Mouse (Mus musculus) gastrocnemius, adult 18-20 months (tissue): ENCODE data around the gene Ctcfl. TPM values are rescaled to one million over a fixed set of nuclear protein-coding genes. Genes with fewer than 3 reads are reported as not detected.
"Not testable (repeated sequence)": the region's sequence is repeated elsewhere in the genome, so short reads cannot be mapped to it uniquely, and the experiment has no call there.

ENCODE experiments used
- DNase-seq: peaks from one replicate; pipeline ENCODE4 v3.0.0; 2021; ENCODE audit warnings: low spot score
- total RNA-seq, 2 experiments: library from RNA; stranded (reverse); gene quantifications; 2 replicates each; pipeline ENCODE4 v1.2.3; 2021

The Ctcfl gene
- total RNA-seq, 2 experiments from 2014 or later: 0.07 to 0.19 TPM

- no peak for DNase-seq
These were observed 26.5 kb upstream of the Ctcfl start for GRCm38 (mm10) chr2:173145808-173146207.

DNA sequence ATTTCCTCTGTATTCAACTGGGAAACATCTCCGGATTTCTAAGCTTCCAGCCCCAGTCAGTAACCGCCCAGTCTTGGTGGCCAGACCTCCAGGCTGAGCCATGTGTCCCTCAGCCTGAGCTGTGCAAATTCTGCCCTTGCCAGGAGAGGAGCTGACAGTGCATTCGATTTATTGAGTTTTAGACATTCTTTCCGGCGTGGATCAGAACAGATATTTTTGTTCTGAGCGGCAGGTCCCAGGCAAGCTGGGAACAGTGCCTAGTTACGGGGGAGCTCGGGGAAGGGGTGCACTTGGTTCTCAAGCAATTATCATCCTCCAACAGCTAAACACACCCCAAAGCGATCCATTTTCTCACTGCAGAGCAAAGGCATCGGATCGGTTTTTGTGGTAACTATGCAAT is 24.3 kb upstream of the Ctcfl start:
- no peak for DNase-seq

DNA sequence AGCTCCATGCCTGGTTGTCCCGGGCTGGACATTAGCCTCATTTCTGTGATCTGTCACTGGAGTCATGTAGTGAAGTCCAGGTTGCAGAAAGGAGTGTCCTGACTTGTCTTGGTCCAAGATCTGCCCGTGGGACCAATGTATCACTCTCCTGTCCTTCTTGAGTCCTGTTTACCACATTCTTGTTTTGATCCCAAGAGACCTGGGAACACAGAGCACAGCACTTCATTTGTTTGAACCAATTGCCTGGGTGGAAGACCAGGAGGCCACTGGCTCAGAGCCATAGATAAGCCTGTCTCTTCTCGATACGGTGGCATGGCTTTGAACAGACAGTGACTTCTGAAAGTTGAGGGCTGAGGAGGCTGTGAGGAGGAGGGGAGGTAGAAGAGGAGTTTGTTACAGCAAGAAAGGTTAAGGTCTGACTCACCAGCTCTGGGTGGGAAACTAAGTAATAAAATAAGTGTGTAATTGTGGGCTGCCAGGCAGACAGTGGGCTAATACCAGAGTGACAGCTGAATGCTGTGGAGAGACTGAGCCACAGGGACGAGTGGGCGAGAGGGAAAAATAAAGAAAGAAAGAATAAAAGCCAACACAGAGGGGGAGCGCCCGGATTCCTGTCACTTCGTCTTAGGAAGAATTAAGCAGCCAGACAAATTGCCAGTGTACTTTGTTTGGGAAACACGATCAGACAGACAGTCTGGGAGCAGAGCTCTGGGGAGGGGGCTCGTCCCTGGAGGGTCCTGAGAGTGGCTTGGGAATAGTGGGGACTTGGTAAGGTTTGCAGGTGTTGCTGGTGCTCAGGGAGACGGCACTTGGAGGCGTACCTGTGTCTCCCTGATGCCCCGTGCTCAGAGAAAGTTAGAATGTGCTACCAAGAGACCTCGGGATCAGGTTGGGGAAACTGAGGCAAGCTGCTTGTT is 19.3 kb upstream of the Ctcfl start:
- no peak for DNase-seq

GRCm38 (mm10) chr2:173134695-173135094 is 15.4 kb upstream of the Ctcfl start:
- no peak for DNase-seq

DNA sequence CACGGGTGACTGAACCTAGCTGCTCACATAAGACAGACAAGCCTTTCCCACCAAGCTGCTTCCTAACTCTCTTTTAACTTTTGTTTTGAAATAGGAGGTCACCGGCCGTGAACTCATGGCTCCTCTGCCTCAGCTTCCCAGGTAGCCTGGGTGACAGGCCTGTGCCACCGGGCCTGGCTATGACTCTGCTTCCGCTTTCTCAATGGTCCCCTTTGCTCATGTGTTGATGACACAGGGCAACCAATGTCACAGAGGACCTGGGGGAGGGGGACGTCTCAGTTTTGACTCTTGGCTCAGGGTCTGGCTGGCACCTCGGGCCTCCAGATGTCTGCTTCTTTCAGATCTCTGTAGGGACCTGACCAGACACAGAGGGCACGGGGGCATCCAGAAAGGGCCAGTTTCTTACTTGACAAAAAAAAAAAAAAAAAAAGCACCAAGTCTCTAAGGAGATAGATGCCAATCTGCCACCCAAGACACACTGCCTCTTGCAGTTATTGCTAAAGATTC is 13.5 kb upstream of the Ctcfl start:
- DNase-seq: no peak

GRCm38 (mm10) chr2:173132262-173132661 is 12.9 kb upstream of the Ctcfl start:
- no peak for DNase-seq

DNA sequence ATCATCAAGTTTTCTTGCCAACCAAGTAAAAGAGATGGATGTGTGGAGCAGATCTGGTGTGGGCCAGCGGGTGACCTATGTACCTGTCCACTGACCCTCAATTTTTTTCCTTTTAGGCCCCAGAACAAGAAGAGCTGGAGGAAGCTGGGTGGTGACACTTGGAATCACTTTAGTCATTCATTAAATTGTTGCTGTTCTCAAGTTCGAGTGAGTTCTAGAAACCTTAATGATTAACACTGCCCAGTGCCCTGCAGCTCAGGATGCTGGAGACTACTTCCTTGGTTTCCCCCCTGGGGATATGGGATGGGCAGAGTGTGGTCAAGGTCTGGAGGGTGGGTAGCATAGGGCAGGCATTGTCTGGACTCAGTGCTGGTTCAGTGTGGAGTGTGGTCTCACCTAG is 9.8 kb upstream of the Ctcfl start:
- no peak for DNase-seq

GRCm38 (mm10) chr2:173126386-173126785 is 7.1 kb upstream of the Ctcfl start:
- no peak for DNase-seq

DNA sequence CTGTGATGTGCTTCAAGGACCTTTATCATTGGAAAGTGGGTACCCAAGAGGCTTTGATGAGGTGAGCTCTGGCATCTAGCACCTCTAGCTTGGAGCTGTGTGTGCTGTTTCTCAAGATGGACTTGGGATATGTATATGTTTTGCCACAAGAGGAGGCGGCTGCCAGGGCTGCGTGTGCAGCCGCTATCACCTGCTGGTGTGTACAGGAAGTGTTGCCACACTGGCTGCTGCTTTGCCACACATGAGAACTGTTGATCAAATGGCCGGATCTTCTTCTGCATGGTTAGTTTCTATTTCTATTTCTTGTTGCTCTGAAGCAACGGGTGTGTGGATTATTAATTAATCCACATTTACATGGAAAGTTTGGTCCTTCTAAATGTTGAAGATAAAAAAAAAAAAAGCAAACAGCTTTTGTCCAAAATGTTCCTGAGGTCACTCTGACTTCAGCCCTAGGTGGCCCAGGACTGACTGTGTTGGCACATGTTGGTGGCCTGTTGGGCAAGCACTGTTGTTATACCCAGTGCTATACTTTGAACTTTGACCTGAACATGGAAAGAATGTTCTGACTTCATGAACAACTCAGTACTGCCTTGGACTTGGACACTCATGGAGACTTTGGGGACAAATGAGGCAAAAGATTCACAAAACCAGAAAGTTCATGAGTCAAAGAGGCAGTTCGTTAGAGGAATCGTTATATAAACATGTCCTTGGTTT is 4.9 kb upstream of the Ctcfl start:
- no peak for DNase-seq

GRCm38 (mm10) chr2:173120117-173120516 is 792 bp upstream of the Ctcfl start:
- not testable (repeated sequence) for DNase-seq

DNA sequence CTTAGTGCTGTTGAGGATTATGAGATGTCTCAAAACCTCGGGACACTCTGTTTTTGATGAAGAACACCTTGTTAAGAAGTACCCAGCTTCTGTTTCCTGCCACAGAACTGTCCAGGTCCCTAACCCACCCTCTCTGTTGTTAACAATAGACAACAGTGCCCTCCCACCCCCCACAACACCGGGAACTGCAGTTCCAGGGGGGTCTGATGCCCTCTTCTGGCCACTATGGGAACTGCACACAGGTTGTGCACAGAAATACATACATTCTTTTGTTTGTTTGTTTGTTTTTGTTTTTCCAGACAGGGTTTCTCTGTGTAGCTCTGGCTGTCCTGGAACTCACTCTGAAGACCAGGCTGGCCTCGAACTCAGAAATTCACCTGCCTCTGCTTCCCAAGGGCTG is 5.5 kb downstream of the Ctcfl start:
- not testable (repeated sequence) for DNase-seq

- DNase-seq: no peak
These were observed 8.8 kb downstream of the Ctcfl start for GRCm38 (mm10) chr2:173110571-173110970.

- DNase-seq: no peak
These were observed 9.8 kb downstream of the Ctcfl start for GRCm38 (mm10) chr2:173109510-173109909.

DNA sequence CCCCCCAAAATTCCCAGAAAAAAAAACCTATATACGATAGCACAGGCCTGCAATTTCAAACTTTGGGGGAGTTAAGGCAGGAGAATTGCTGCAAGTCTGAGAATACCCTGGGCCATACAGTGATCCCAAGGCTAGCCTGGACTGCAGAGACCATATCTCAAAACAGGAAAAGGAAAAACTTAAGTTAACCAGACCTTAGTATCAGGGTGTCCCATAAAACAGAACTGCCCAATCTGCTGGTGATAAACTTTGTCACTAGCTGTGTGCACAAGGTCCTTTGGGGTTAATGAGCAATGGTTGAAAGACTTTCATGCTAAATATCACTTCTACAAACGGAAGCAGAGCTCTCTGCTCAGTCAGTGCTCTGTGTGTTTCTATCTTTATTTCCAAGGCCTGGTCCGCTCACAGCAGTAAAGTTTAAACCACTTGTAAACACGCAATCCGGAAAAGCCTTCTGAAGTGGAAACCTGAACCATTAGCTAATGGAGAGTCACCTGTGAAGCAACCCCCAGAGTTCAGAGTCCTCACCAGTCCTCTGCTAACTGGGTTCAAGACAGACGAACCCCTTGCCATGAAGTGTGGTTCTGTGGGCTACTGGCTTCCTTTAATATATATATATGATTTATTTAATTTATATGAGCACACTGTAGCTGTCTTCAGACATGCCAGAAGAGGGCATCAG is 10.7 kb downstream of the Ctcfl start:
- no peak for DNase-seq

DNA sequence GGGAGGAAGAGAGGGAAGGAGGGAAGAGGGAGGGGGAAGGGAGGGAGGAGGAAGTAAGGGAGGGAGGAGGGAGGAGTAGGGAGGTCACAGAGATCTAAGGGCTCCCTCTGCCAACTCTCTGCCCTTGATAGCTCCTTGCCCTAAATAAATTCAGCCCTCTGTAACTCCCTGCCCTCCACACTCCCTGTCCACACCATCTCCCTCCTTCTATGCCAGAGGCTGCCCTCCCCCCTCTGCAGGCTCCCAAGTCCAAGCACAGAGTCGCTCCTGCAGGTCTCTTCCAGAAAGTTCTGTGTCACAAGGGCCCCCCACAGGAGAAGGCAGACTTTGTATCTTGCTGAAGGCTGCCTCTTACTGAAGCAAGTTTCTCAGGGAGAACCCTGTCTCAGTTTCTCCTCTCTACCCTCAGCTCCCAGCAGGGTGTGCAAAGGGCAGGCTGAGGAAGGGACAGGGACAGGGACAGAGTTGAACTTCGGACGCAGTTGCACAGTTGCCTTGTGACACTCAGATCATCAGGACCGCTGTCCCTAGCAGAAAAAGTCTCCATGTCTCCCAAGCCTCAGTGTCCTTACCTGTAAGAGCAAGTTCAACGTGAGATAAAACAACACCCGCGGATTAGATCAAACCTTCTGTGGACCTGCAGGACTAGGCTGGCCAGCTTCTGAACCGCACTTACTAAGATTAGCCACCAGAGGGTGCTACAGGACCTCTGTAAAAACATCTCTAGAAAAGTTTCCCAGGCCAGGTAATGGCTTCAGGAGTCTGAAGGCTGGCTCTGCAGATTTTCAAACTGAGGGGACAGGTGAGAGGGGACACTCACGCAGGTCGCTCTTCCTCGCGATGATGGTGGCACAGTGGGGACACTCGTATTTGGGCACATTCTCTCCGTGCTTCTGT is 12.2 kb downstream of the Ctcfl start:
- DNase-seq: peak; percentile 67

GRCm38 (mm10) chr2:173106409-173106808 is 12.9 kb downstream of the Ctcfl start:
- DNase-seq: no peak

DNA sequence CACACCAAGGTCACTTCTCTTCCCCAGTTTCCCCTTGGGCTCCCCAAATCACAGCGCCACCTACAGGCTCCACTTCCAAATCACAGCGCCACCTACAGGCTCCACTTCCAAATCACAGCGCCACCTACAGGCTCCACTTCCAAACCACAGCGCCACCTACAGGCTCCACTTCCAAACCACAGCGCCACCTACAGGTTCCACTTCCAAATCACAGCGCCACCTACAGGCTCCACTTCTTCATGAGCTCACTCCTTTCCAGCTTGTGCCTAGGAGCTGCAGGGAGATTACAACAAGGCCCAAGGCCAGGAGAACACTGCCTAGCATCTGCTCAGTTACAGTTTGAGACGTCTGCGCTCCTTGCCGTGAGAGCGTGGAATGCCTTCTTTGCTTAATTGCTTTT is 22.0 kb downstream of the Ctcfl start:
- DNase-seq: not testable (repeated sequence)

DNA sequence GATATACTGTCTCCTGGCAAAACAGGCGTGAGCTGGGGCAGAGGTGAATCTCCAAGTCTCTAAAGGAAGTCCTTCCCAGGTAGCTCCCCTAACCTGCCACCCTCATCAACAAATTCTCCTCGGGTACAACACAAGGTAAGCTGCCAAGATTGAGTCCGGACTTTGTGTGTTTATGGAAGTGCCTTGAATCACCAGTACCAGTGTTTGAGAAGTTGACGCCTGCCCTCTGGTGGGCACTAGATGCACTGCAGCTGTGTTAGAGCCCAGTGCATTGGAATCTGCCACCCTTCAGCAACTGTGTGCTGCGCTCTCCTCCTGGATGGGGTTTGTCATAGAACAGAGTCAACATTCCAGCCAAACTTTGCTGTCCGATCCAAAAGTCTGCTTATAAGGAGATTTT is 29.9 kb downstream of the Ctcfl start:
- peak; percentile 85 for DNase-seq

DNA sequence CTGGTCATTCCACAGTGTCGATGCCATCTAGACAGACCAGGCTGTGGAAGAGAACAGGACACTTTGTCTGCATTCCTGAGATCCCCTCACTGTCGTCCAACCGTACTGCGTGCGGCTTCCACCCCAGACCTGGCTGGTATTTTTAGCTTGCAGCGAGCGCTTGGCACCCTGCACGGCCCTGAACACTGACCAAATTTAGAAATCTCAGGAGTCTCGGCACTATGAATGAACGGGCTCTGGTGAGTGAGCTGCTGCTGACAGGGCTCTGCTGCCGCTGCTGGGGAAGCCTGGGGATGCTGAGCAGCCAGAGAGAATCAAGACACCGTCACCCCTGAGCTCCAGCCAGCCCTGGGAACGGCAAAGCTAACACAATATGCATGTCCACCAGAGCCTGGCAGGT is 31.9 kb downstream of the Ctcfl start:
- DNase-seq: peak; percentile 86

- no peak for DNase-seq
These were observed 33.6 kb downstream of the Ctcfl start for GRCm38 (mm10) chr2:173085763-173086162.

DNA sequence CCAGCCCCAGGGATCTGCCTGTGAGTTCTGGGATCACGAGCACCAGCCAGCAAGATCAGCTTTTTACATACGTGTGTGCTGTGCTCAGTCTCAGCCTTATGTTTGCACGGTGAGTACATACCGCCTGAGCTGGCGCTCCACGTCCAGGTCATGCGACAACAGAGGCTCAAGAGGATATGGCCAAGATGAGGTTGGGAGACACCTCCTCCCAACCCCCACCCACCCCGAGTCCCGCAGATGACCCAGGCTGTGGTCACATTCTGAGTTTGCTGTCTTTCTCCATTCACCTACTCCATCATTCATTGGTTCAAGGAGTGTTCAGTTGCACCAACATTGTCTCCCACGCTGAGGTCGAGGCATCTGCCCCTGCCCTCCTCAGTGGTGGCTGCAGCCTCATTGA is 34.5 kb downstream of the Ctcfl start:
- DNase-seq: no peak
